Mouse (Mus musculus) liver, embryonic 18 days (tissue): ENCODE measurements around the gene Pank2. TPM values are rescaled to one million over a fixed set of nuclear protein-coding genes. Genes with fewer than 3 reads are reported as not detected.

Experiments used
- polyA plus RNA-seq: library from polyadenylated mRNA; depleted of rRNA; stranded (reverse); fragments of >200 nt; gene quantifications from 2 replicates; pipeline ENCODE4 v1.2.3, GENCODE M21; 2012; rRNA removed

Gene Pank2
- 11.8 and 12.8 TPM in 2 replicates for polyA plus RNA-seq

DNA sequence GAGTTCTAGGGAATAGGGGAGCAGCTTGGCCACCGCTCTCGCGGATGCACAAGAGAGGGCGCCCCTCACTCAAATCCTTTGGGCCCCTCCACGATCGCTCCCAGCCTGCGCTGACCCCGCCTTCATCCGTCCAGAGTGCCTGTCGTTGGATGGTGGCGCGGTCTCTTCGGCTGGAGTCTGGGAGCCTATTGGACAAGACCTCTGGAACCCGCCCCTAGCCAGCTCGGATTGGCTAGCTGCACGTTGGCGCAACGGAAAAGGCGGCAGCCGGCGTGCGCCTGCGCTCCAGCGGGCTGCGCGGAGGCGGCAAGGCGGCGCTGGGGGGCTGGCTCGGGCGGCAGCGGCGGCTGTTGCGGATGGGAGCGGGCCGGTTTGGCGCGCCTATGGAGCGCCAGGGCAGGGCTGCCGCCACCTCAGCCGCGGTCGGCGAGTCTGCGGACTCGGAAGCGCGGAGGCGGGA lies at the start of gene Pank2:
Gene Pank2, plus strand, starts transcription at position 283 of the 460 bp plus-strand sequence.

DNA sequence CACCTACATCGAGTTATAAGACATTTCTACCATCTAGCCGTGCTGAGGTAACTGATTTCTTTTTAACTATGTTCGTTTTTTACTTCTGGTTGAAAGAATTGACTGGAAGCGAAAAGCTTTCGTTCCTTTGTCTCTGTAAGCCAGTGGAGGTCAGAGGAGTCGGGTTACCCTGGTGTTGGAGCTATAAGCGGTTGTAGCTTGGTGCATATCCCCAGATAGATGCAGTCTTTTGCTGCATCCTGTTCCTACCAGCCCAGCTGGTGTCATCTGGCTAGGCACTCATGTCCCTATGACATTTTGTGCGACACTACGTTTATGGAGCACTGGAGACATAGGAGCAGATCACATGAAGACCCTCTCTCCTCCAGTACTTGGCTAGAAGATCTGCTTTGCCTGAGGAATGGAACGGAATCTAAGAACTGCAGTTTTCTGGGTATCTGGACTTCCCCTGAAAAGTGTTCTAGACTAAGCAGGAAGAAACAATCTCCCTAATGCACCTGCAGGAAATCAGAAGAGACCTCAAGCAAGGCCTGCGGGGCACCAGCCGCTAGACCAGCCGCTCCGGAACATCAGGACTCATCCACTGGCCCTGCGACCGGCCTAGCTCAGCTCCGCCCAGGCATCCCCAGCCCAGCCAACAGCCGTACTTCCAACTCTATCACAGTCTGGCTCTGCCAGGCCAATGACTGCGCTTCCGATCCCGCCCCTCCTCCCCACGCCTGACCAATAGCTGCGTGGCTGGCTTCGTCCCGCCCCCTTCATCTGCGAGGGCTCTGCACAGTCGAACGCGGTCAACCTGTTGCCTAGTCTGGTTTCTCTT lies 28.8 kb upstream of the Pank2 start, which contains the start of gene Mavs:
Gene Mavs, plus strand, starts transcription at position 757 of the 820 bp plus-strand sequence.

Other genes starting within 250 kb of the Pank2 start
- gene Gfra4, start 219.4 kb upstream of the Pank2 start, polyA plus RNA-seq = 0.30 and 0.47 TPM in 2 replicates
- 1.2 and 1.7 TPM in 2 replicates for gene Adam33, start 198.7 kb upstream of the Pank2 start, polyA plus RNA-seq
- 5.1 and 6.2 TPM in 2 replicates for gene Siglec1, start 175.7 kb upstream of the Pank2 start, polyA plus RNA-seq
- 1.9 and 2.2 TPM in 2 replicates for gene Hspa12b, start 135.2 kb upstream of the Pank2 start, polyA plus RNA-seq
- not detected in 2 replicates for gene Gm11037, start 129.0 kb upstream of the Pank2 start, polyA plus RNA-seq
- gene 1700037H04Rik, start 102.4 kb upstream of the Pank2 start, polyA plus RNA-seq = 53.4 and 66.1 TPM in 2 replicates
- gene Cenpb, start 82.4 kb upstream of the Pank2 start, polyA plus RNA-seq = 11.9 and 12.3 TPM in 2 replicates
- gene Cdc25b, start 75.5 kb upstream of the Pank2 start, polyA plus RNA-seq = 82.9 and 102 TPM in 2 replicates
- 1.6 and 1.9 TPM in 2 replicates for gene Spef1, start 75.2 kb upstream of the Pank2 start, polyA plus RNA-seq
- 21.8 and 22.1 TPM in 2 replicates for gene Ap5s1, start 55.4 kb upstream of the Pank2 start, polyA plus RNA-seq
- 33.2 and 33.6 TPM in 2 replicates for gene Mavs, start 28.4 kb upstream of the Pank2 start, polyA plus RNA-seq
- gene Rnf24, start 90.4 kb downstream of the Pank2 start, polyA plus RNA-seq = 1.4 TPM in 2 replicates
- 38.0 and 40.4 TPM in 2 replicates for gene Smox, start 229.0 kb downstream of the Pank2 start, polyA plus RNA-seq